Mouse (Mus musculus): ENCODE results near the gene Umps. TPM values are rescaled to one million over a fixed set of nuclear protein-coding genes. Genes with fewer than 3 reads are reported as not detected.

The Umps gene
- total RNA-seq (2021), result 10 to 100 TPM; 15.1 to 16.6 TPM
- long read RNA-seq, experiment 1, transcript Umps-201 (6 exons, 3,484 nt), result major isoform, 19 of 24 reads
- long read RNA-seq, experiment 1, partial matches to known transcripts, result 1 of 24 reads
- long read RNA-seq, experiment 1, other reads (novel, unspliced or antisense), result 2 of 24 reads
- long read RNA-seq, experiment 2, transcript Umps-201 (6 exons, 3,484 nt), result major isoform, 30 of 33 reads
- long read RNA-seq, experiment 2, partial matches to known transcripts, result 1 of 33 reads
- long read RNA-seq, experiment 2, other reads (novel, unspliced or antisense), result 2 of 33 reads

DNA sequence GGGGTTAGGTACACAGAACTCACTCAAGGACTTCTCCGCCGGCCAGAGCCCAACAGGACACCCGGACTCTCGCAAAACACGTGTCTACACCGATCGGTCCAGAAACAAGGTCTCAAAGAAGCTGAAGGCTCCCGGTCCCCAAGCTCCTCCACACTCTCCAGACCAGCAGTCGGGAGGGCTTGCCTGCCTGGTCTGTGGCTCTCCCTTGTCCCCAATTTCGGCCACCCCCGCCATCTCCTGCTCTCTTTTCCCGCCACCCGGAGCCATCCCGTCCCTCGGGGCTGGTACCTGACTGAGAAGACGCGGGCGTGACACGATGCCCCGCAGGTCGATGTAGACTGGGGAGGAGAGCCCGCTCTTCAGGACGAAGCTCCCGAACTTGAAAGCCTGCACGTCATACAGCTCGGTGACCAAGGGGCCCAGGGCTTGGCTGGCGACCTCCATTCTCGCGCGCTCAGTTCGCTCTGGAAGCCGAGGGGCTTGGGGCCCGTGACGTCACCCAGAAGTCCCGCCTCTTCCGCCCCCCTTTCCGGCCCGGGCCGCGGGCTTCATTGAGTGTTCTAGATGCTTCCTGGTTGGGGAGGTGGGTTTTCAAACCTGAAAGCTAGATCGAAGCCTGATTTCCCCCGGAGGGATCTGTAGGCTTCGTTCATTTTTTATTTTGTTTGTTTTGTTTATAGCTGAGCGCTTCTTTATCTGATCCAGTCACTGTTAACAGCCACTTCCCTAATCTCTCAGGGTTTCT, at the start of gene Umps:
TSS of gene Umps (minus strand) at position 501 of the 745 bp plus-strand sequence.
- DNase-seq (ENCODE audit: low spot score in 2 of 2), result peak; percentile 85 to 88

GRCm38 (mm10) chr16:34011991-34012845, 45.4 kb upstream of the Umps start:
- DNase-seq (ENCODE audit: low spot score in 2 of 2), result no peak

GRCm38 (mm10) chr16:34009567-34009966, 42.7 kb upstream of the Umps start:
- no peak for DNase-seq (ENCODE audit: low spot score in 2 of 2)

DNA sequence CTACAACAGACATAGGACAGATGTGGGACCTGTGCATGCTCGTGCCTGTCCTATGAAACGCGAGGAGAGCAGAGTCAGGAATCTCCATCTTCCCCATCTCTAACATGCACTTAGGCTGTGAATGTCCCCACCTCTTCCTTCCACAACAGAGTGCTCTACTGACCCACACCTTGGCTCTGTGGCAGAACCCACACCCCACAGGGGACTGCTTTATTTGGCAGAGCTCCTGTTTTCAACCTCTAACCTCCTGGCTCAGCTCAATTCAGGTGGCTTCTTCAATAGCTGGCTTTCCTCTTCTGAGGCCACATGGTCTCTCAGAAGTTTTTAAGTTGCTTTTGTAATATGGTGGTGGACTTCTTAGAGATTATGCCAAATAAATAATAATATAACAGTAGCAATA, 39.1 kb upstream of the Umps start:
- no peak for DNase-seq (ENCODE audit: low spot score in 2 of 2)

GRCm38 (mm10) chr16:34004128-34004578, 37.3 kb upstream of the Umps start:
- DNase-seq (ENCODE audit: low spot score in 2 of 2), result peak; percentile 53 to 69

DNA sequence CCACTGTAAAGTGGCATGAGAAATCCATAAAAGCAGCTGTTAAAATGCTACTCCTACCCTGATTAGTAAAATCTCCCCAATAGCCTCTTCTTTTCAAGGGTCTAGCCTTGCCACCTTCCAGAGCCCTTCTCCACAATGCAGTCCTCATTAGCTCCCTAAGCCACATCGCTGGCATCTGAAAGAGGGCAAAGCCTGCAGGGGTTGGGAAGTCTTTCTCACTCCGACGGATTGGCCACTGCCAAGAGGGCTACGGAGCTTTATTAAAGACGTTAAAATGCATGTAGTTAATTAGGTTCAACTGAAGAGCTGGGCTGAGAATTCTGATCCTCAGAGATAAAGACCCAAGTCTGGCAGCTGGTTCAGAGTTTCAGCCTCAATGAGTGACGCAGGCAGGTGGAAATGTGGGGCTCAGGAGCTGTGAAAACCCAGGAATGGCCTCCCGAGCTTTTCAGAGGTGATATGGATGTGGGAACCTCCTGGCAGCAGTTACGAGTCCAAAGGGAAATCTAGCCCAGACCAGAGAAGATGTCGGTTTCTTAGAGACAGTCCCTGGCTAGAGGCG, 36.8 kb upstream of the Umps start:
- DNase-seq (ENCODE audit: low spot score in 2 of 2), result no peak

DNA sequence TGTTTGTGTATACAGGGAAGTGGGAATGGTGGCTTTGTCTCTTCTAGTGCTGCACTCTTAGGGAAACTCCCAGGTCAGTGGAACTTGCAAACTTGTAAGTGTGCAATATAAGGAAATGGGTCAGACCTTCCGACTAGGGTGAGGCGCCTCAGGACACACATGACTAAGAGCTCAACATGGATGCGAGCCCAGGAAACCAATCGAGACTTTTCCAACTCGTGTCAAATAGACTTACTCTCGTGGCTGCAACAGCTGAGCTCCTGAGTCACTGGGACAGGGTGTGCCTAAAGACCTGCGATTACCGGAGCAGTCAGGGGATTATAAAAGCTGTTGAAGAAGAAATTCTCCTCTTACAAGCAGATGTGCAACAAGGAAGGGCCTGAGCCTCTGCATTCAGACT, 33.9 kb upstream of the Umps start:
- DNase-seq (ENCODE audit: low spot score in 2 of 2), result no peak

DNA sequence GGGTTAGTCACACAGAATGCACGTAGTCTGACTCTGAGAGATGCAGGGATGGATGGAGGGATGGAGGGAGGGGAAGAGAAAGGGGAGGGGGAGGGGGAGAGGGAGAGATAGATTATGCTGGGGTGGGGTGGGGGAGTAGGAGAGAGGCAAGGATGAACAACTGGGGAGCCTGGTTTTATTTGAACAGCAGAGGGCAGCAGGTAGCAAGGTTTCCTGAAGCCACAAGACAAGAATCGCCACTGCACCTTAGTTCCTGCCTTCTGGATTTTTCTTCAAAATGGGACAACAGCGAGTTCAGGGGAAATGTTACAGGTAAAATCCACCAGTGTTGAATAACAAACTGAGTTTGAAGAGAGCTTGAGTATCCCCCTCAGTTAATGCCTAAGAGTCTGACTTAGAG, 32.5 kb upstream of the Umps start:
- DNase-seq (ENCODE audit: low spot score in 2 of 2), result peak in 1 of 2 experiments; percentile 62

- DNase-seq (ENCODE audit: low spot score in 2 of 2), result no peak
These were observed 31.2 kb upstream of the Umps start for GRCm38 (mm10) chr16:33998011-33998410.

GRCm38 (mm10) chr16:33996030-33996429, 29.2 kb upstream of the Umps start:
- DNase-seq (ENCODE audit: low spot score in 2 of 2), result peak in 1 of 2 experiments; percentile 47

GRCm38 (mm10) chr16:33995496-33995895, 28.7 kb upstream of the Umps start:
- DNase-seq (ENCODE audit: low spot score in 2 of 2), result no peak

DNA sequence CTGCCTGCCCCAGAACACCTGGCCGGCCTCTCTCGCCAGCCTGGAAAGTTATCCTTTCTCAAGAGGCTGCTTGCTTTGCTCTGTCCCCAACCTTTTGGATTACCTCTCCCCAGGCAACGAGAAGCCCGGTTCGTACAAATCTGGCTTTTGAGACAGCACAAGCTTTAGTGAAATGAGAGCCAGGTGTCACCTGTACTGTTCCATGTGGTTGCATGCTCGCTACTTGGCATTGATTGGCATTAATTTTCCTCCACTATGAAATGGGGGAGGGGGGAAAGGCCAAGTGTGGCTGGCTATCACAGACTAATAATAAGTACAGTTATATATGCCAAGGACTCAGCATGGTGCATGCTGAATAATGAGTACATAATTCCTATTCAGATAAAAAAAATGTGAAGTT, 27.5 kb upstream of the Umps start:
- no peak for DNase-seq (ENCODE audit: low spot score in 2 of 2)

GRCm38 (mm10) chr16:33990712-33991111, 23.9 kb upstream of the Umps start:
- no peak for DNase-seq (ENCODE audit: low spot score in 2 of 2)

DNA sequence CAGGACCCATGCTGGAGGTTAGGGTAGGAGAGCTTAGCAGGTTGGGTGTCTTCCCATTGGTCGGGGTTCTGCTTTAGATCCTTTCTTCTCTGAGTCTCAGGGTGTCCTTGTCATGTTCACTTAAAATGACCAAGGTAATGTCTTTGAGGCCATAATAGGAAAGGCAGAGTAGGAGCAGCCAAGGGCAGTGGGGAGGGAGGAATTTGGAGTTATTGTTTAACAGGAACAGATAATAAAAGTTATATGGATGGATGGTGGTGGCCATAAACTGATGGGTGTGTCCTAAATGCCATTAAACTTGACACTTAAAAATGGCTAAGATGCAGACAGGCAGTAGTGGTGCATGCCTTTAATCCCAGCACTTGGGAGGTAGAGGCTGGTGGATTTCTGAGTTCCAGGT, 22.3 kb upstream of the Umps start:
- DNase-seq (ENCODE audit: low spot score in 2 of 2), result no peak

DNA sequence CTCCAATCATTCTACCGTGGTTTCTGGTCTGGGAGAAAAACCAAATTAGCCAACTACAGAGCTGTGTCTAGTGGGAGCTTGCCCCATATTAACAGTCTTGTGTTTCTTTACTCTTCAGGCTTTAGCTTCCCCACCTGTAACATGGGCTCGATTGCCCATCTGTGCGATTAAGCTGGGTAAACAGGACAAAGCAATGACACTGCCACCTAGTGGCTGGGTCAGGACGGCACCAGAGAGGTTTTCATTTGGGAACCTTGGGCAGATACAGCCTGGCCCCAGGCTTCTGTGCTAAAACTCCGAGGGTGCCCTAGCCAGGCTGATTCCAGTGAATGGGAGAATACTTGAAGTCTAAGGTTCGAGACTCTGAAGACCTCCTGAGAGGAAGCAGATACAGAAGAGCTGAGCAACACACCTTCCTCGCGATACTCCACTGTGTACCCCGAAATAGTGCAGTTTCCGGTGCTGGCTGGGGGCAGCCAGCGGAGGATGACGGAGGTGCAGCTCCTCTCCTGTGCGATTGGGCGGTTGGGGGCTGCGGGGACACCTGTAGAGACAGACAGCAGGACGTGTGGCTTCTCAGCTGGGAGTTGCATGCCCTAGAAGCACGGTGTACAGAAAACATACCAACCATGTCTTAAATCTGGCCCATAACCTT, 21.6 kb upstream of the Umps start:
- peak in 1 of 2 experiments; percentile 52 for DNase-seq (ENCODE audit: low spot score in 2 of 2)

DNA sequence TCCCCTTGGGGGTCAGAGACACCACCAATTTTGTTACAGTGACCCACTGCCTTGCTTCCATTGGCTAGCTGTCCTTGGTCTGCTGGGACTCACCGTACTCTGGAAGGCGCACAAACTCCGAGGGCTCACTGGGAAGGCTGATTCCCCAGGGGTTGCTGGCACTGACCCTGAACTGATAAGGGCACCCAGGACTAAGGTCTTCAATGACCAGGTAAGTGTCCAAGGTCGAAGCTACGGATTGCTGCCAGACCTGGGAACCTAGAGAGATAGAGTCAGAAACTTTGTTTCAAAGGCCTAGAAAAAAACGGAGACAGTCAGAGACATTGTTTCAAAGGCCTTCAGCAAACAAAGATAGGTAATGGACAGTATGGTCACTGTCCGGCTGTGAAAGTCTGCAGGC, 20.2 kb upstream of the Umps start:
- no peak for DNase-seq (ENCODE audit: low spot score in 2 of 2)

GRCm38 (mm10) chr16:33985372-33985771, 18.5 kb upstream of the Umps start:
- DNase-seq (ENCODE audit: low spot score in 2 of 2), result no peak

DNA sequence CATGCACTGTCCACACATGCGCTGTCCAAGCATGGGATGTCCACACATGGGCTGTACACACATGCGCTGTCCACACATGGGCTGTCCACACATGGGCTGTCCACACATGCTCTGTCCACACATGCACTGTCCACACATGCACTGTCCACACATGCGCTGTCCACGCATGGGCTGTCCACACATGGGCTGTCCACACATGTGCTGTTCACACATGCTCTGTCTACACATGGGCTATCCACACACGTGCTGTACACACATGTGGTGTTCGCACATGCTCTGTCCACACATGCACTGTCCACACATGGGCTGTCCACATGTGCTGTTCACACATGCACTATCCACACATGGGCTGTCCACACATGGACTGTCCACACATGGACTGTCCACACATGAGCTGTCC, 16.9 kb upstream of the Umps start:
- DNase-seq (ENCODE audit: low spot score in 2 of 2), result no peak

- no peak for DNase-seq (ENCODE audit: low spot score in 2 of 2)
These were observed 13.0 kb upstream of the Umps start for GRCm38 (mm10) chr16:33979855-33980254.

DNA sequence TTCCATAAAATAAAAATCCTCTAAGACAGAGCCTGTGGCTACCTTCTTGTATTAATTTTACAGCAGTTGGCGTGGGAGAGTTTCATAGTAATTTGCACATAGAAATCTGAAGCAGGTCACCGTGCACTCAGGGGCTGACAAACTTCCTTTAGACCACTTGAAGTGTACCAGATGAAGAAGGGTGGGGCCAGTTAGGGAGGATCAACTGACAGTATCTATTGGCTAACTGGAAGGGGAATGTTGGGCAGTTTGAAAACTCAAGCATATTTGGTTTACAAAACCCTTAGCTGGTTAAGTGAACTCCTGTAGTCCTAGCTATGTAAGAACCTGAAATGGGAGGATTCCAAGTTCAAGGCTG, 424 bp upstream of the Umps start:
- DNase-seq (ENCODE audit: low spot score in 2 of 2), result no peak

Measured in layer of hippocampus, postnatal 14 days (tissue).